9 mouse cellular contexts compared by ENCODE assay signal in genomic region chr4:43561436-43561996, GRCm38 (mm10). TPM values are rescaled to one million over a fixed set of nuclear protein-coding genes. Genes with fewer than 3 reads are reported as not detected.
DNase-seq lines count a peak whose midpoint lies in the region; ATAC-seq and TF ChIP-seq lines count a peak whose summit lies in the region.
"Had no signal": no experiment of that assay in that cellular context is flagged by ENCODE, and none has a peak within 500 bp of the region (broad histone marks: within the 10 kb centered on the region; RNA-seq: fewer than 3 reads in every experiment).

No protein-coding gene starts in this region.

- H3K4me3 ChIP-seq in heart, embryonic 14.5 days (ENCODE audit: control insufficient read depth in 1 of 2, insufficient read depth in 1 of 2, low read depth in 1 of 2, low read length in 2 of 2): peak overlapping the region; percentile 93 to 99
- H3K4me3 ChIP-seq in ES-E14 (ENCODE audit: insufficient read depth in 1 of 2, low read depth in 1 of 2, low read length in 2 of 2, poor library complexity in 1 of 2, severe bottlenecking in 1 of 2): peak overlapping the region; percentile 72 to 73
- H3K4me3 ChIP-seq in forebrain, embryonic 14.5 days (ENCODE audit: low read depth, low read length): peak overlapping the region; percentile 85
- H3K4me3 ChIP-seq in liver, embryonic 15.5 days (replicated peaks): peak overlapping the region; percentile 83

- H3K4me2 ChIP-seq in heart, embryonic 14.5 days (ENCODE audit: low read length): peak overlapping the region; percentile 88
- H3K4me2 ChIP-seq in forebrain, embryonic 14.5 days (ENCODE audit: low read length): peak overlapping the region; percentile 89
- peak overlapping the region; percentile 92 for H3K4me2 ChIP-seq in liver, embryonic 15.5 days

- in situ Hi-C loops in ES-E14 (cut with MboI; ENCODE audit: low sequenced_read_pairs in 2 of 2, unreplicated experiment in 2 of 2): no loop called here

- H3K36me3 ChIP-seq in heart, embryonic 14.5 days (ENCODE audit: control insufficient read depth, insufficient read depth, low read length): peaks cover 42% of the 10 kb centered on the region
- peaks cover 7% of the 10 kb centered on the region; the same call in 1 of the 2 replicates for H3K36me3 ChIP-seq in ES-E14 (ENCODE audit: control insufficient read depth, insufficient read depth, low read length, poor library complexity, severe bottlenecking)
- H3K36me3 ChIP-seq in forebrain, embryonic 14.5 days (ENCODE audit: control insufficient read depth, insufficient read depth, low read length): peaks cover 25% of the 10 kb centered on the region
- peaks cover 39% of the 10 kb centered on the region for H3K36me3 ChIP-seq in liver, embryonic 15.5 days (replicated peaks)

- no peaks in the 10 kb centered on the region for H3K9me3 ChIP-seq in heart, embryonic 14.5 days (ENCODE audit: control insufficient read depth, low read length)
- no peaks in the 10 kb centered on the region for H3K9me3 ChIP-seq in ES-E14 (ENCODE audit: control insufficient read depth, insufficient read depth, low read depth, low read length)
- H3K9me3 ChIP-seq in forebrain, embryonic 14.5 days (replicated peaks; ENCODE audit: control insufficient read depth, low read length): no peaks in the 10 kb centered on the region
- H3K9me3 ChIP-seq in liver, embryonic 15.5 days (replicated peaks): no peaks in the 10 kb centered on the region

- H3K27me3 ChIP-seq in heart, embryonic 14.5 days (ENCODE audit: control insufficient read depth, insufficient read depth, low read length): no peaks in the 10 kb centered on the region
- no peaks in the 10 kb centered on the region for H3K27me3 ChIP-seq in forebrain, embryonic 14.5 days (replicated peaks; ENCODE audit: control insufficient read depth, insufficient read depth, low read length)
- no peaks in the 10 kb centered on the region for H3K27me3 ChIP-seq in liver, embryonic 15.5 days

- peak overlapping the region; percentile 100 for H3K27ac ChIP-seq in heart, embryonic 14.5 days (replicated peaks in 1 of 2; ENCODE audit: control insufficient read depth in 1 of 2, insufficient read depth in 1 of 2, low read depth in 2 of 2, low read length in 2 of 2)
- H3K27ac ChIP-seq in ES-E14 (ENCODE audit: insufficient read depth, low read depth, low read length, poor library complexity, severe bottlenecking): peak overlapping the region; percentile 87
- H3K27ac ChIP-seq in forebrain, embryonic 14.5 days (ENCODE audit: low read depth, low read length): peak overlapping the region; percentile 94
- peak overlapping the region; percentile 100 for H3K27ac ChIP-seq in liver, embryonic 15.5 days (replicated peaks)

- H3K4me1 ChIP-seq in heart, embryonic 14.5 days (ENCODE audit: control insufficient read depth in 2 of 2, insufficient read depth in 2 of 2, low read length in 2 of 2): peaks cover 39 to 58% of the 10 kb centered on the region in 2 experiments
- H3K4me1 ChIP-seq in ES-E14 (ENCODE audit: control insufficient read depth in 2 of 2, insufficient read depth in 2 of 2, low read length in 2 of 2, poor library complexity in 1 of 2): peaks cover 22 to 32% of the 10 kb centered on the region in 2 experiments
- H3K4me1 ChIP-seq in forebrain, embryonic 14.5 days (ENCODE audit: control insufficient read depth, insufficient read depth, low read length): peaks cover 21% of the 10 kb centered on the region
- H3K4me1 ChIP-seq in liver, embryonic 15.5 days (replicated peaks): peaks cover 69% of the 10 kb centered on the region

- intact Hi-C loops in heart, postnatal 36 days (cut with DNase I): loop anchor here (2.0 to 5.0 kb wide), 4 partner anchors 31 to 515 kb away; partner anchors contain the start of genes Ccdc107, Fam214b and Tesk1

- peak overlapping the region; percentile 99 for H3K9ac ChIP-seq in heart, embryonic 14.5 days (ENCODE audit: low read length)
- peak overlapping the region; percentile 81 for H3K9ac ChIP-seq in ES-E14 (ENCODE audit: insufficient read depth, low read depth, low read length, poor library complexity, severe bottlenecking)
- H3K9ac ChIP-seq in forebrain, embryonic 14.5 days (ENCODE audit: low read length): peak overlapping the region; percentile 94
- peak overlapping the region; percentile 93 for H3K9ac ChIP-seq in liver, embryonic 15.5 days

- ATAC-seq in heart, embryonic 14.5 days (ENCODE audit: insufficient number of reproducible peaks, insufficient read depth, low FRiP score, low read depth): no peak
- ATAC-seq in forebrain, embryonic 14.5 days: no peak; the same call in 1 of the 2 replicates
- peak; percentile 68 for ATAC-seq in liver, embryonic 15.5 days (ENCODE audit: insufficient read depth)

- no peak for DNase-seq in heart, postnatal 36 days
- no peak for DNase-seq in ES-E14 (ENCODE audit: low read depth, low spot score)
- DNase-seq in forebrain, embryonic 14.5 days (ENCODE audit: low spot score): no peak
- no peak for DNase-seq in layer of hippocampus, adult 8-10 months (ENCODE audit: low spot score in 2 of 2)
- no peak for DNase-seq in Muller cell, postnatal 12 days (ENCODE audit: inconsistent ontology term)
- DNase-seq in thymus, adult 18-20 months: no peak

- WGBS in heart, embryonic 14.5 days: 1% methylated on average over 16 of the region's 16 CpGs
- 2% methylated on average over 16 of the region's 16 CpGs for WGBS in forebrain, embryonic 14.5 days
- WGBS in liver, embryonic 15.5 days (ENCODE audit: insufficient replicate concordance): 1% methylated on average over 16 of the region's 16 CpGs

TF ChIP-seq in ES-E14, 5 proteins besides CTCF, POLR2A, EP300 and RAD21:
- TF ChIP-seq CHD2 (IDR thresholded peaks at IDR 0.05; ENCODE audit: low read depth, low read length) (no peak), ZNF384 (IDR thresholded peaks at IDR 0.05; ENCODE audit: low read depth, low read length) (no peak), ZC3H11A (IDR thresholded peaks at IDR 0.05; ENCODE audit: borderline replicate concordance, low read depth, low read length) (no peak), HCFC1 (IDR thresholded peaks at IDR 0.05; ENCODE audit: borderline replicate concordance, insufficient read depth, low read length) (no peak), MAFK (IDR thresholded peaks at IDR 0.05; ENCODE audit: insufficient read depth, low read depth, low read length) (no peak)

RNA-seq across cellular contexts. Expression of gene Creb3, which starts 0.6 kb away (rescaled TPM):
- 57.3 and 62.3 TPM in 2 replicates for polyA plus RNA-seq in heart, embryonic 14.5 days (2014; fragmentation: Nextera tagmentation; extraction: Ambion mirVana)
- 10 to 100 TPM; 40.4 to 47.6 TPM for total RNA-seq in heart, postnatal 36 days (2021)
- total RNA-seq in ES-E14 (2012; rRNA removed): 51.0 and 55.2 TPM in 2 replicates
- polyA plus RNA-seq in forebrain, embryonic 14.5 days (2014; fragmentation: Nextera tagmentation; extraction: Ambion mirVana): 88.3 and 88.4 TPM in 2 replicates
- 22.3 and 24.9 TPM in 2 replicates for polyA plus RNA-seq in liver, embryonic 15.5 days (2015; fragmentation: Nextera tagmentation; extraction: Ambion mirVana)
- total RNA-seq in layer of hippocampus, adult 8-10 months (2022): 10 to 100 TPM; 63.3 to 89.5 (median 69.0) TPM

RNA-seq across cellular contexts. Expression of gene Tln1, which starts 1.0 kb away (rescaled TPM):
- polyA plus RNA-seq in heart, embryonic 14.5 days (2014; fragmentation: Nextera tagmentation; extraction: Ambion mirVana): 77.5 and 90.9 TPM in 2 replicates
- 100 to 1,000 TPM; 106 to 118 TPM for total RNA-seq in heart, postnatal 36 days (2021)
- 78.1 and 105 TPM in 2 replicates for total RNA-seq in ES-E14 (2012; rRNA removed)
- polyA plus RNA-seq in forebrain, embryonic 14.5 days (2014; fragmentation: Nextera tagmentation; extraction: Ambion mirVana): 50.1 and 50.4 TPM in 2 replicates
- polyA plus RNA-seq in liver, embryonic 15.5 days (2015; fragmentation: Nextera tagmentation; extraction: Ambion mirVana): 37.5 and 40.3 TPM in 2 replicates
- 10 to 100 TPM; 39.3 to 62.9 (median 50.6) TPM for total RNA-seq in layer of hippocampus, adult 8-10 months (2022)

RNA-seq across cellular contexts. Expression of gene Rgp1, which starts 17.0 kb away (rescaled TPM):
- polyA plus RNA-seq in heart, embryonic 14.5 days (2014; fragmentation: Nextera tagmentation; extraction: Ambion mirVana): 18.3 and 24.9 TPM in 2 replicates
- total RNA-seq in heart, postnatal 36 days (2021): 10 to 100 TPM; 30.7 to 36.1 TPM
- total RNA-seq in ES-E14 (2012; rRNA removed): 27.1 and 37.6 TPM in 2 replicates
- polyA plus RNA-seq in forebrain, embryonic 14.5 days (2014; fragmentation: Nextera tagmentation; extraction: Ambion mirVana): 10.4 and 22.2 TPM in 2 replicates
- polyA plus RNA-seq in liver, embryonic 15.5 days (2015; fragmentation: Nextera tagmentation; extraction: Ambion mirVana): 13.6 and 15.7 TPM in 2 replicates
- 10 to 100 TPM; 46.2 to 69.0 (median 51.0) TPM for total RNA-seq in layer of hippocampus, adult 8-10 months (2022)

RNA-seq across cellular contexts. Expression of gene Gba2, which starts 17.2 kb away (rescaled TPM):
- polyA plus RNA-seq in heart, embryonic 14.5 days (2014; fragmentation: Nextera tagmentation; extraction: Ambion mirVana): 16.5 and 16.7 TPM in 2 replicates
- 10 to 100 TPM; 14.7 to 15.8 TPM for total RNA-seq in heart, postnatal 36 days (2021)
- total RNA-seq in ES-E14 (2012; rRNA removed): 8.9 and 10.8 TPM in 2 replicates
- 39.2 and 42.3 TPM in 2 replicates for polyA plus RNA-seq in forebrain, embryonic 14.5 days (2014; fragmentation: Nextera tagmentation; extraction: Ambion mirVana)
- polyA plus RNA-seq in liver, embryonic 15.5 days (2015; fragmentation: Nextera tagmentation; extraction: Ambion mirVana): 16.7 and 18.8 TPM in 2 replicates
- total RNA-seq in layer of hippocampus, adult 8-10 months (2022): 10 to 100 TPM; 58.7 to 64.7 (median 60.9) TPM

RNA-seq across cellular contexts. Expression of gene Msmp, which starts 22.8 kb away (rescaled TPM):
- polyA plus RNA-seq in heart, embryonic 14.5 days (2014; fragmentation: Nextera tagmentation; extraction: Ambion mirVana): 0.36 TPM in 1 of 2 replicates, not detected in the other
- total RNA-seq in heart, postnatal 36 days (2021): under 1 TPM; 0.42 to 0.87 TPM
- 0.48 and 0.49 TPM in 2 replicates for total RNA-seq in ES-E14 (2012; rRNA removed)
- 0.37 TPM in 1 of 2 replicates, not detected in the other for polyA plus RNA-seq in forebrain, embryonic 14.5 days (2014; fragmentation: Nextera tagmentation; extraction: Ambion mirVana)
- polyA plus RNA-seq in liver, embryonic 15.5 days (2015; fragmentation: Nextera tagmentation; extraction: Ambion mirVana): 0.58 TPM in 1 of 2 replicates, not detected in the other
- not detected for total RNA-seq in layer of hippocampus, adult 8-10 months (2022)
- total RNA-seq: left cerebral cortex, postnatal 14 days had no signal
